Mouse (Mus musculus) A20 (cell line): Measurements from ENCODE around the gene Rab4b.

Source experiments
- DNase-seq: peaks from one replicate; pipeline ENCODE4 v3.0.0-alpha.2; 2011; ENCODE audit warnings: low read depth, low spot score

The Rab4b gene

GRCm38 (mm10) chr7:27159882-27160281, 18.8 kb downstream of the Rab4b start:
- peak; percentile 80 for DNase-seq

- DNase-seq, result no peak
Observed at GRCm38 (mm10) chr7:27159256-27159655, 19.4 kb downstream of the Rab4b start.

- DNase-seq, result no peak
Observed at GRCm38 (mm10) chr7:27158171-27158570, 20.5 kb downstream of the Rab4b start.

- DNase-seq, result no peak
Observed at GRCm38 (mm10) chr7:27156005-27156404, 22.7 kb downstream of the Rab4b start.

GRCm38 (mm10) chr7:27153205-27153764, 25.4 kb downstream of the Rab4b start, which contains the start of gene Cyp2t4:
TSS of gene Cyp2t4 (plus strand) at chr7:27153714.
- DNase-seq, result no peak

GRCm38 (mm10) chr7:27136410-27136996, 42.2 kb downstream of the Rab4b start:
- DNase-seq, result no peak

- DNase-seq, result no peak
Observed at GRCm38 (mm10) chr7:27133757-27134156, 44.9 kb downstream of the Rab4b start.

- DNase-seq, result no peak
Observed at GRCm38 (mm10) chr7:27133156-27133555, 45.5 kb downstream of the Rab4b start.

- DNase-seq, result peak; percentile 64
Observed at GRCm38 (mm10) chr7:27132588-27132987, 46.1 kb downstream of the Rab4b start.

GRCm38 (mm10) chr7:27131387-27131786, 47.3 kb downstream of the Rab4b start:
- DNase-seq, result no peak

- DNase-seq, result no peak
Observed at GRCm38 (mm10) chr7:27130521-27131370, 48.0 kb downstream of the Rab4b start.

GRCm38 (mm10) chr7:27129811-27130210, 48.9 kb downstream of the Rab4b start:
- no peak for DNase-seq

GRCm38 (mm10) chr7:27128946-27129345, 49.8 kb downstream of the Rab4b start:
- DNase-seq, result no peak

- DNase-seq, result peak; percentile 43
Observed at GRCm38 (mm10) chr7:27128162-27128561, 50.5 kb downstream of the Rab4b start.

- DNase-seq, result no peak
Observed at GRCm38 (mm10) chr7:27124969-27125368, 53.7 kb downstream of the Rab4b start.

GRCm38 (mm10) chr7:27124305-27124832, 54.3 kb downstream of the Rab4b start:
- DNase-seq, result no peak

GRCm38 (mm10) chr7:27119676-27120075, 59.0 kb downstream of the Rab4b start, which contains the start of gene Cyp2f2:
TSS of gene Cyp2f2 (plus strand) at chr7:27119909.
- no peak for DNase-seq
